Mouse (Mus musculus) hindbrain, embryonic 15.5 days (tissue): ENCODE results near the gene Ppm1j. TPM values are rescaled to one million over a fixed set of nuclear protein-coding genes. Genes with fewer than 3 reads are reported as not detected.
"Not testable (repeated sequence)": the region's sequence is repeated elsewhere in the genome, so short reads cannot be mapped to it uniquely, and the experiment has no call there.

Experiments
- ATAC-seq: fragments of 200-750 bp; cut with Nextera tagmentation; 2 replicates; pipeline ENCODE4 v1.8.0; 2017; ENCODE audit warnings: low read depth, moderate number of reproducible peaks, moderate TSS enrichment; ENCODE audit not compliant: low FRiP score
- H3K27ac ChIP-seq: fragments of 300-500 bp; sonication (generic); replicated peaks from 2 replicates; pipeline ENCODE4 v1.5.1; 2015; ENCODE audit warnings: mild to moderate bottlenecking, inconsistent platforms
- H3K27me3 ChIP-seq: fragments of 300-500 bp; sonication (generic); 2 replicates; pipeline ENCODE4 v1.6.1; 2015; ENCODE audit warnings: control low read depth, inconsistent platforms
- H3K36me3 ChIP-seq: fragments of 300-500 bp; sonication (generic); 2 replicates; pipeline ENCODE4 v1.6.1; 2015; ENCODE audit warnings: control low read depth, inconsistent platforms
- H3K4me1 ChIP-seq: fragments of 300-500 bp; sonication (generic); replicated peaks from 2 replicates; pipeline ENCODE4 v1.6.1; 2015; ENCODE audit warnings: control low read depth, inconsistent platforms
- H3K4me2 ChIP-seq: fragments of 300-500 bp; sonication (generic); 2 replicates; pipeline ENCODE4 v1.6.1; 2015; ENCODE audit warnings: moderate library complexity, mild to moderate bottlenecking, inconsistent platforms
- H3K4me3 ChIP-seq: fragments of 300-500 bp; sonication (generic); 2 replicates; pipeline ENCODE4 v1.5.1; 2015; ENCODE audit warnings: mild to moderate bottlenecking, inconsistent platforms
- H3K9ac ChIP-seq: fragments of 300-500 bp; sonication (generic); 2 replicates; pipeline ENCODE4 v1.6.1; 2015; ENCODE audit warnings: inconsistent platforms
- H3K9me3 ChIP-seq: fragments of 300-500 bp; sonication (generic); 2 replicates; pipeline ENCODE4 v1.6.1; 2016; ENCODE audit warnings: control low read depth, inconsistent platforms
- WGBS: fragments of 180-500 bp; shearing (Covaris S2); methylation state at CpG from one replicate; pipeline ENCODE4 v1.1.7; 2015; 5-methylcytosine and 5-hydroxymethylcytosine counted together
- polyA plus RNA-seq: library from polyadenylated mRNA; unstranded; fragments of >200 nt; fragmentation: Nextera tagmentation; extraction: Ambion mirVana; gene quantifications from 2 replicates; pipeline ENCODE4 v1.2.1, GENCODE M21; 2015

The Ppm1j gene
- polyA plus RNA-seq: 1.2 and 2.9 TPM in 2 replicates

DNA sequence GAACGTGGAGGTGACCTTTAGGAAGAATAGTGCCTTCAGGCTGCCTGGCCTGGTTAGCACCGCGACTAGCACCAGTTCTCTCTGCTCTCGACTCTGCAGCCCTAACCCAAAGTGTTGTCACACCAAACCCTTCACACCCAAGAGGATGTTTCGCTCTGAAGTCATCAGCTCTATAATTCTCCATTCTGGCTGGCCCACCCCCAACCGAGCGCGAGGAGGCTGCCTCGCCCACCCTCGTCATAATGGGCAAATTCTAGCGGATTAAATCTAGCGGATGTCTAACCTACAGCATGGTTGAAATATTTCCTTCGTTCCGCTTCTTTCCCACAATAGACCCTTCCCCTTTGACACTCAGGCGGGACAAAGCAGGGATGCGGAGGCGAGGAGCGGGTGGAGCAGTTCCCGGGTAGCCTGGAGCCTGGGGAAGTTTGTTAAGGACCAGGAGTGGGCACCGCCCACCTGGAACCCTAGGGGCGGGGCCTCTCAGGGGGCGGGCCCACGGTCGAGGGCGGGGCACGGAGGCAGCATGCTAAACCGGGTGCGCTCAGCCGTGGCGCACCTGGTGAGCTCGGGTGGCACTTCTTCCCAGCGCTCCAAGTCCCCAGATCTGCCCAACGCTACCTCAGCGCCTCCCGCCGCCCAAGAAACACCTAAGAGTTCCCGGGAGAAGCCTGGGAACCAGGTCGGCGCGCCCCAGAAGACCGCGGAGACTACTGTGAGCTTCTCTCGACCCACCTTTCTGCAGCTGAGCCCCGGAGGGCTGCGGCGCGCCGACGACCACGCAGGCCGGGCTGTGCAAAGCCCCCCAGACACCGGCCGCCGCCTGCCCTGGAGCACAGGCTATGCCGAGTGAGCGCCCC lies at the start of gene Ppm1j:
TSS of gene Ppm1j (plus strand) at position 496 of the 860 bp plus-strand sequence.
- peak; percentile 16; the same call in 1 of the 2 replicates for ATAC-seq
- Histone ChIP-seq H3K9me3 (no peaks in the 10 kb centered on the region), H3K27ac (no peak within 1 kb of the TSS), H3K27me3 (peaks cover 98% of the 10 kb centered on the region), H3K4me1 (peaks cover 23% of the 10 kb centered on the region), H3K36me3 (no peaks in the 10 kb centered on the region), H3K4me3 (peak within 1 kb of the TSS; percentile 45), H3K9ac (peak within 1 kb of the TSS; percentile 29), H3K4me2 (peak within 1 kb of the TSS; percentile 95)
- 2% methylated on average over 56 of the region's 56 CpGs for WGBS

DNA sequence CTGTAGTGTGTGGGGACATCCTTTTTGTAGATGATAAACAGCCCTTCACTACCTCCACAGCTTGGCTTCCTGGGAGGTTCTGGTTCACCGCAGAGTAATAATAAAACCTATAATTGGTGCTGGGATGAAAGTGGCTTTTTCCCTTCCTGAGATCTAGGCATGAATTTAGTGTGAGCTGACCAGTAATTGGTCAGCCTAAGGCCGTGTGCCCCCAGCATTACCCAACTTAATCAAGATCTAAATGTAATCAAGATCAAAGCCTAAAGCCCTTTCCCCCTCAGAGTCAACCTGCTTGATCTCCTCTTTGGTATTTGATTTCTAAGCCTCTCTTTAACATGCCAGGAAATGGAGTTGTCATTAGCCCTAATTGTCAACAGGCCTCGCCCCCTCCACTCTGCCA lies 47.9 kb upstream of the Ppm1j start:
- no peak overlapping the region for H3K4me3 ChIP-seq
- H3K4me1 ChIP-seq: no peaks in the 10 kb centered on the region
- H3K36me3 ChIP-seq: no peaks in the 10 kb centered on the region
- H3K27me3 ChIP-seq: no peaks in the 10 kb centered on the region
- H3K4me2 ChIP-seq: no peak overlapping the region
- no peak for ATAC-seq
- no peak overlapping the region for H3K9ac ChIP-seq
- no peak overlapping the region for H3K27ac ChIP-seq
- H3K9me3 ChIP-seq: no peaks in the 10 kb centered on the region
- WGBS: 74% methylated on average over 3 of the region's 3 CpGs

- H3K36me3 ChIP-seq: no peaks in the 10 kb centered on the region
- no peaks in the 10 kb centered on the region for H3K9me3 ChIP-seq
- H3K4me2 ChIP-seq: no peak overlapping the region
- no peaks in the 10 kb centered on the region for H3K27me3 ChIP-seq
- WGBS: 59% methylated on average over 7 of the region's 7 CpGs
- H3K4me1 ChIP-seq: no peaks in the 10 kb centered on the region
- H3K4me3 ChIP-seq: no peak overlapping the region
- no peak overlapping the region for H3K27ac ChIP-seq
- no peak overlapping the region for H3K9ac ChIP-seq
- no peak for ATAC-seq
Observed at GRCm38 (mm10) chr3:104734654-104735053, 46.2 kb upstream of the Ppm1j start.

- Histone ChIP-seq H3K4me3 (no peak overlapping the region), H3K27me3 (no peaks in the 10 kb centered on the region), H3K4me2 (no peak overlapping the region), H3K9me3 (no peaks in the 10 kb centered on the region), H3K36me3 (no peaks in the 10 kb centered on the region), H3K4me1 (no peaks in the 10 kb centered on the region), H3K27ac (no peak overlapping the region), H3K9ac (no peak overlapping the region)
- whole genome bisulfite sequencing: 95% methylated on average over 3 of the region's 3 CpGs
- ATAC-seq: no peak
Observed at GRCm38 (mm10) chr3:104741954-104742353, 38.9 kb upstream of the Ppm1j start.

GRCm38 (mm10) chr3:104743161-104743560 lies 37.7 kb upstream of the Ppm1j start:
- no peak overlapping the region for H3K4me2 ChIP-seq
- no peak for ATAC-seq
- no peak overlapping the region for H3K27ac ChIP-seq
- 48% methylated on average over 1 of the region's 1 CpGs for WGBS
- no peaks in the 10 kb centered on the region for H3K27me3 ChIP-seq
- H3K36me3 ChIP-seq: no peaks in the 10 kb centered on the region
- no peaks in the 10 kb centered on the region for H3K4me1 ChIP-seq
- no peak overlapping the region for H3K9ac ChIP-seq
- H3K9me3 ChIP-seq: no peaks in the 10 kb centered on the region
- H3K4me3 ChIP-seq: no peak overlapping the region

DNA sequence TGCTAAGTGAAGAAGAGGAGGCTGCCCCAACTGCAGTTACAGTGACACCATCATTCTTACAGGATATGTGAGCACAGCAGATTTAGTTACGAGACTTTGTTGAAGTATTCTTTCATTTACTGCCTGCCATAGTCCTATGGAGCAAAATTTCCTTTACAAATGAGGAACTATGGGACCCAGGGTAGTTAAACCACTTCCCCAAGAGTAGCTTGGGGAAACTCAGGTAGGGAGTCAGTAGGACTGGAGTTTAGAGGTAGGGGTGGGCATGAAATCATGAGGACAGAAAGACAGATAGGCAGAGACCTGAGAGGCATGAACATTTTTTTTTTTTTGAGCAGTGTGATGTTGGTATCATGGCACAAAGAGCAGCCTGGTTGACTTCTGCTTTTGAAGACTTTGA lies 37.0 kb upstream of the Ppm1j start:
- H3K9ac ChIP-seq: no peak overlapping the region
- H3K4me3 ChIP-seq: no peak overlapping the region
- H3K27ac ChIP-seq: no peak overlapping the region
- H3K9me3 ChIP-seq: no peaks in the 10 kb centered on the region
- no peaks in the 10 kb centered on the region for H3K36me3 ChIP-seq
- H3K4me2 ChIP-seq: no peak overlapping the region
- WGBS: 89% methylated on average over 1 of the region's 1 CpGs
- ATAC-seq: no peak
- no peaks in the 10 kb centered on the region for H3K27me3 ChIP-seq
- H3K4me1 ChIP-seq: no peaks in the 10 kb centered on the region

DNA sequence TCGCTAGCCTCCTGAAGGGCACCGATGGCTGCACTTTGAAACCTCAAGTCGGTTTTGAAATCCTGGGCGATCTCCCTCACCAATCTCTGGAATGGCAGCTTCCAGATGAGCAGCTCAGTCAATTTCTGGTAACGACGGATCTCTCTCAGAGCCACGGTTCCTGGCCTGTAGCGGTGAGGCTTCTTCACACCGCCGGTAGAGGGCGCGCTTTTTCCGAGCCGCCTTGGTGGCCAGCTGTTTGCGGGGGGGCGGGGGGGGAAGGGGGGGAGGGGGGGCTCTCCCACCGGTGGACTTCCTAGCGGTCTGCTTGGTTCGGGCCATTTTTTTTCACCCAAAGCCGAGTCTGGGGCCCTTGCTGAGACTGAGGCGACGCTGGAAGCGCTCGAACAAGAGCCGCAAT lies 28.0 kb upstream of the Ppm1j start:
- H3K9ac ChIP-seq, H3K4me3 ChIP-seq, H3K27ac ChIP-seq, H3K36me3 ChIP-seq, ATAC-seq, H3K9me3 ChIP-seq, H3K27me3 ChIP-seq, H3K4me2 ChIP-seq, H3K4me1 ChIP-seq: not testable (repeated sequence)
- 19% methylated on average over 24 of the region's 25 CpGs for WGBS

DNA sequence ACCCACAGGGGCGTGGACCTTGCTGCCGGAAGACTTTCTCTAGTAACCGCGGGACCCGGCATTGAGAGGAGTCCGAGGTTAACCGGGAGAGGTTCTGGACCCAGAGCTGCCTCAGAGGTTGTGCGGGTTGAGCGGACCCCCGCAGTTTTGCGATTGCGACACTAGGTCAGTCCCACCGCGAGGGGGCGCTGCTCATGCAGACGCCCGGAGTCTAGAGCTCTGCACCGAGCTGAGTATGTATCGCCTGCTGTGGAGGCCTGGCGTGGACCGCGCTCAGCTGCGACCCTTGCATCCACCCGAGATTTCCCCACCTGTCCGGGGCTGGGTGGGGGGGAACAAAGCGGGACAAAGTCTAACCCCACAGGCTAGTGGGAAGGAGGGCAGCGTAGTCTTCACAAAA lies 22.4 kb upstream of the Ppm1j start:
- Histone ChIP-seq H3K4me1 (peaks cover 8% of the 10 kb centered on the region), H3K4me3 (peak overlapping the region; percentile 34), H3K9ac (peak overlapping the region; percentile 43), H3K36me3 (no peaks in the 10 kb centered on the region), H3K9me3 (no peaks in the 10 kb centered on the region), H3K27ac (no peak overlapping the region), H3K27me3 (peaks cover 4% of the 10 kb centered on the region; the same call in 1 of the 2 replicates), H3K4me2 (peak overlapping the region; percentile 65)
- ATAC-seq: peak; percentile 82
- 2% methylated on average over 27 of the region's 27 CpGs for WGBS

- H3K4me1 ChIP-seq: peaks cover 8% of the 10 kb centered on the region
- no peaks in the 10 kb centered on the region for H3K9me3 ChIP-seq
- H3K27me3 ChIP-seq: peaks cover 4% of the 10 kb centered on the region; the same call in 1 of the 2 replicates
- peak overlapping the region; percentile 43 for H3K9ac ChIP-seq
- H3K4me3 ChIP-seq: peak overlapping the region; percentile 34
- peak overlapping the region; percentile 65 for H3K4me2 ChIP-seq
- ATAC-seq: no peak
- WGBS: 9% methylated on average over 5 of the region's 5 CpGs
- no peak overlapping the region for H3K27ac ChIP-seq
- H3K36me3 ChIP-seq: no peaks in the 10 kb centered on the region
Observed at GRCm38 (mm10) chr3:104758869-104759268, 22.0 kb upstream of the Ppm1j start.

DNA sequence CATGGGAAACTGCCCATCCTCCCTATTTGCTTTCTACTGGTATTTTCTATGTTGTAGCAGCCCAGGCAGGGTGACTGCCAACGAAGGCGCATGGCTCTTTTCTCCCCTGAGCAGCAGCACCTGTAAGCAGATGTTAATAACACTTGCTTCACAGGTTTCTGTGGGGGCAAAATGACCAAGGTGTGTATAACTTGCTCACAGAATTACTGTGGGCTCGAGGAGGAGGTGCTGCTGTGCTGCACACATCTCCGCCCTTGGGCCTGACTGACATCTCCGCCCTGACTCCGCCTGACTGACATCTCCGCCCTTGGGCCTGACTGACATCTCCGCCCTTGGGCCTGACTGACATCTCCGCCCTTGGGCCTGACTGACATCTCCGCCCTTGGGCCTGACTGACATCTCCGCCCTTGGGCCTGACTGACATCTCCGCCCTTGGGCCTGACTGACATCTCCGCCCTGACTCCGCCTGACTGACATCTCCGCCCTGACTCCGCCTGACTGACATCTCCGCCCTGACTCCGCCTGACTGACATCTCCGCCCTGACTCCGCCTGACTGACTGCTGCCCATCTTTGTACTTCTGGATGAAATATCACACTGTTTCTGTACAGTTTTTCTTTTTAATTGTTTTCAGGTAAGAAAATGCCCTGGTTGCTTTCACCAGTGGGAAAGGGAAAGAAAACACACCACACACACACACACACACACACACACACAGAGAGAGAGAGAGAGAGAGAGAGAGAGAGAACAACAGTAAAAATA lies 18.6 kb upstream of the Ppm1j start:
- WGBS: 30% methylated on average over 20 of the region's 20 CpGs
- not testable (repeated sequence) for ATAC-seq, H3K27ac ChIP-seq, H3K27me3 ChIP-seq, H3K4me1 ChIP-seq, H3K9ac ChIP-seq, H3K4me2 ChIP-seq, H3K9me3 ChIP-seq, H3K36me3 ChIP-seq, H3K4me3 ChIP-seq

DNA sequence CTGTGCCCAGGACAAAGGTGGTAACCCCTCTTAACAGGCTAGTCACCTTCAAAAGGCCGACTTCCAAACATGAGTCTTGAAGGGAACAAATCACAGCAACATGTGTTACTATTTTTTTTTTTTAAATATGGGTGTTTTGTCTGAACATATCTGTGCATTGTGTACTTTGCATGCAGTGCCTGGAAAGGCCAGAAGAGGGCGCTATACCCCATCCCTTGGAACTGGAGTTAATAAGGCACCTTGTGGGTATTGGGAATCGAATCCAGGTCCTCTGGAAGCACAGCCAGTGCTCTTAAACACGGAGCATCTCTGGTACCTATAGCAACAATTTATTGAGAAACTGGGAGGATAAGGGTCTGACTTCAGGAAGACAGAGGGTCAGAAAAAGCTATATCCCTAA lies 15.8 kb upstream of the Ppm1j start:
- H3K36me3 ChIP-seq: no peaks in the 10 kb centered on the region
- H3K4me3 ChIP-seq: no peak overlapping the region
- H3K9ac ChIP-seq: no peak overlapping the region
- no peaks in the 10 kb centered on the region for H3K4me1 ChIP-seq
- no peak overlapping the region for H3K4me2 ChIP-seq
- H3K9me3 ChIP-seq: no peaks in the 10 kb centered on the region
- no peak overlapping the region for H3K27ac ChIP-seq
- no peak for ATAC-seq
- H3K27me3 ChIP-seq: no peaks in the 10 kb centered on the region
- WGBS: 23% methylated on average over 4 of the region's 4 CpGs

DNA sequence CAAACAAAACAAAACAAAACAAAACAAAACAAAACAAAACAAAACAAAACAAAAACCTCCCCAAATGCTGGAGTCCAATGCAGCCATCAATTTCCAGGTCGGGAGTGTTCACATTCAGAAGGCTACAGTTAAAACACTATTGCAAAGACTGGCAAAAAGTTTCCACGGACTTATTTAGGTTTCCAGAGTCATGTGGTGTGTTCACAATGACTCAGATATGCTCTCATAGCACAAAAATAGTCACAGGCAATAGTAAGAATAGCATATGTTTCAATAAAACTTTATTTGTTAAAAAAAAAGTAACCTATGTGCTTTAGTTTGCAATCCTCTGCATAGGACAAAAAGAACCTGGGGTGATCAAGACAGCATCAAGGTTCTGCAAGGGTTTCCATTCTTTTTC lies 13.7 kb upstream of the Ppm1j start:
- no peak overlapping the region for H3K4me3 ChIP-seq
- H3K4me1 ChIP-seq: no peaks in the 10 kb centered on the region
- H3K27me3 ChIP-seq: no peaks in the 10 kb centered on the region
- H3K36me3 ChIP-seq: no peaks in the 10 kb centered on the region
- H3K9ac ChIP-seq: no peak overlapping the region
- H3K9me3 ChIP-seq: no peaks in the 10 kb centered on the region
- H3K4me2 ChIP-seq: no peak overlapping the region
- ATAC-seq: no peak
- no peak overlapping the region for H3K27ac ChIP-seq
- 67% methylated on average over 2 of the region's 2 CpGs for WGBS
